Mouse (Mus musculus) ovary, adult 18-20 months (tissue): ENCODE data around the gene Rbbp8nl.

Experiments used
- DNase-seq: peaks from one replicate; pipeline ENCODE4 v3.0.0; 2022; ENCODE audit warnings: low spot score, mixed read lengths

The Rbbp8nl gene

DNA sequence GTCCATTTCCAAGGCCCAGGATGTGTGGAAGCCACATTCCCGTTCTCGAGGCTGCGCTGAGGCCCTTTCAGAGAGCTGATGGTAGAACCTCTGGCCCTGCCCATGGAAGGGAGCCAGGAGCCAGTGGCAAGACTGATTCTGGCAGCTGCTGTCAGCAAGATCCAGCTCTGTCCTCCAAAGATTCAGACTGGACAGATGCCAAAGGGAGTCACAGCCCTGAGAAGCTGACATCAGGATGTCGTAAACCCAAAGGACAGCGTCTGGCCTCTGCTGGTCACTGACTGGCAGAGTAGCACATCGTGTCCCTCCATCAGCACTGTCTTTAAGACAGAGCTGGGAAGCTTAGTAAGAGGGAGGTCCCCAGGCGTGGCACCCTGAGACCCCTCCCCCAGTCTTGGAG, 61.1 kb downstream of the Rbbp8nl start:
- DNase-seq, result no peak

GRCm38 (mm10) chr2:180228060-180228458, 61.6 kb downstream of the Rbbp8nl start:
- no peak for DNase-seq
